Comparison of ENCODE assay signal across 17 mouse cellular contexts in the genomic region with DNA sequence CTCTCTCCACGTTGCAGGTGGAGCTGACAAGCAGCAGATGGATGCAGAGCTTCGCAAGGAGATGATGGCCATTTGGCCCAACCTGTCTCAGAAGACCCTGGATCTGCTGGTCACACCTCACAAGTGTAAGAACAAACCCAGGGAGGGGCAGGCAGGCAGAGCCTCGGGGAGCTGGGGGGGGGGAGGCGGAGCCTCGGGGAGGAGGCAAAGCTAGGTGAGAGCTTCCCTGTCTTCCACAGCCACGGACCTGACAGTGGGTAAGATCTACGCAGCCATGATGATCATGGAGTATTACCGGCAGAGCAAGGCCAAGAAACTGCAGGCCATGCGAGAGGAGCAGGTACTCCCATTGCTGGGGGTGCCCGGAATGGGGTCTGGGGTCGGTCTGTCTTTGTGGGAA.
"Had no signal": no experiment of that assay in that cellular context is flagged by ENCODE, and none has a peak within 500 bp of the region (broad histone marks: within the 10 kb centered on the region; RNA-seq: fewer than 3 reads in every experiment).

No protein-coding gene starts in this region.

- H3K9me3 ChIP-seq: lung, embryonic 15.5 days; midbrain, embryonic 13.5 days; midbrain, embryonic 15.5 days; neural tube, embryonic 12.5 days; stomach, embryonic 15.5 days had no signal

- H3K4me1 ChIP-seq: lung, embryonic 15.5 days; megakaryocyte, embryonic 14.5 days; stomach, embryonic 15.5 days had no signal

- H3K27me3 ChIP-seq: lung, embryonic 15.5 days; midbrain, embryonic 13.5 days; midbrain, embryonic 15.5 days; neural tube, embryonic 12.5 days; stomach, embryonic 15.5 days had no signal

- H3K27ac ChIP-seq: lung, embryonic 15.5 days; macrophage; midbrain, embryonic 13.5 days; midbrain, embryonic 15.5 days; neural tube, embryonic 12.5 days; stomach, embryonic 15.5 days; stomach, postnatal 0 days had no signal

- H3K4me2 ChIP-seq: lung, embryonic 15.5 days; midbrain, embryonic 11.5 days; midbrain, embryonic 13.5 days; midbrain, embryonic 15.5 days; neural tube, embryonic 12.5 days; stomach, embryonic 15.5 days had no signal

- H3K4me3 ChIP-seq: lung, embryonic 15.5 days; megakaryocyte, embryonic 14.5 days; midbrain, embryonic 13.5 days; midbrain, embryonic 15.5 days; neural tube, embryonic 12.5 days; stomach, embryonic 15.5 days had no signal

- DNase-seq: lung, adult 2 months; lung, postnatal 14 days; lung, postnatal 36 days; right cerebral cortex, postnatal 14 days; thymus, adult 2 months; thymus, postnatal 25 days; thymus, postnatal 4 days had no signal

- ATAC-seq: lung, postnatal 0 days; midbrain, embryonic 13.5 days; midbrain, embryonic 15.5 days had no signal

- H3K9ac ChIP-seq: lung, embryonic 15.5 days; midbrain, embryonic 13.5 days; midbrain, embryonic 15.5 days; neural tube, embryonic 12.5 days; stomach, embryonic 15.5 days had no signal

- H3K36me3 ChIP-seq: lung, embryonic 15.5 days; stomach, embryonic 15.5 days had no signal
